Mouse (Mus musculus) urinary bladder, postnatal 36 days (tissue): ENCODE data around the gene Sfxn3.
A peak's percentile ranks its signal among the peaks of the same experiment; 100 is the strongest.

Experiments used
- DNase-seq, 2 experiments: peaks; one replicate each; pipeline ENCODE4 v3.0.0; 2022; ENCODE audit warnings: low spot score in 2 of 2, mixed read lengths in 1 of 2

Sfxn3 gene

GRCm38 (mm10) chr19:45075323-45076035 lies 28.2 kb downstream of the Sfxn3 start:
- DNase-seq: no peak

- no peak for DNase-seq
These were observed 28.8 kb downstream of the Sfxn3 start for GRCm38 (mm10) chr19:45076036-45076575.

- DNase-seq: peak; percentile 58 to 64
These were observed 29.5 kb downstream of the Sfxn3 start for GRCm38 (mm10) chr19:45076586-45077510.

GRCm38 (mm10) chr19:45077742-45078645 lies 30.7 kb downstream of the Sfxn3 start:
- DNase-seq: no peak

- no peak for DNase-seq
These were observed 31.9 kb downstream of the Sfxn3 start for GRCm38 (mm10) chr19:45078971-45079764.

- peak; percentile 72 to 84 for DNase-seq
These were observed 32.6 kb downstream of the Sfxn3 start for GRCm38 (mm10) chr19:45079769-45080515.

GRCm38 (mm10) chr19:45080711-45081110 lies 33.4 kb downstream of the Sfxn3 start:
- DNase-seq: no peak

GRCm38 (mm10) chr19:45081279-45081678 lies 34.0 kb downstream of the Sfxn3 start:
- peak; percentile 53 to 56 for DNase-seq

GRCm38 (mm10) chr19:45081841-45082550 lies 34.7 kb downstream of the Sfxn3 start:
- peak; percentile 43 to 54 for DNase-seq

- no peak for DNase-seq
These were observed 50.6 kb downstream of the Sfxn3 start for GRCm38 (mm10) chr19:45097868-45098267.

GRCm38 (mm10) chr19:45100486-45101270 lies 53.4 kb downstream of the Sfxn3 start:
- no peak for DNase-seq

GRCm38 (mm10) chr19:45105591-45105990 lies 58.3 kb downstream of the Sfxn3 start:
- DNase-seq: no peak
